Mouse (Mus musculus) embryonic facial prominence, embryonic 10.5 days (tissue): ENCODE results near the gene Gm10643. TPM values are rescaled to one million over a fixed set of nuclear protein-coding genes. Genes with fewer than 3 reads are reported as not detected.
A peak's percentile ranks its signal among the peaks of the same experiment; 100 is the strongest.

Experiments
- DNase-seq: peaks from one replicate; pipeline ENCODE4 v3.0.0-alpha.2; 2017; ENCODE audit warnings: low spot score
- H3K27ac ChIP-seq: fragments of 300-500 bp; sonication (generic); replicated peaks from 2 replicates; pipeline ENCODE4 v1.5.1; 2016; ENCODE audit warnings: mild to moderate bottlenecking
- H3K27me3 ChIP-seq: fragments of 300-500 bp; sonication (generic); replicated peaks from 2 replicates; pipeline ENCODE4 v1.6.1; 2016; ENCODE audit warnings: low read depth, mild to moderate bottlenecking; ENCODE audit not compliant: poor library complexity, severe bottlenecking
- H3K36me3 ChIP-seq: fragments of 300-500 bp; sonication (generic); replicated peaks from 2 replicates; pipeline ENCODE4 v1.6.1; 2016; ENCODE audit warnings: mild to moderate bottlenecking, moderate library complexity
- H3K4me1 ChIP-seq: fragments of 300-500 bp; sonication (generic); 2 replicates; pipeline ENCODE4 v1.6.1; 2016
- H3K4me3 ChIP-seq: fragments of 300-500 bp; sonication (generic); 2 replicates; pipeline ENCODE4 v1.5.1; 2016; ENCODE audit warnings: mild to moderate bottlenecking, moderate library complexity
- H3K9me3 ChIP-seq: fragments of 300-500 bp; sonication (generic); 2 replicates; pipeline ENCODE4 v1.6.1; 2016; ENCODE audit warnings: mild to moderate bottlenecking
- WGBS: fragments of 180-500 bp; shearing (Covaris S2); methylation state at CpG from one replicate; pipeline ENCODE4 v1.1.7; 2016; 5-methylcytosine and 5-hydroxymethylcytosine counted together
- polyA plus RNA-seq: library from polyadenylated mRNA; unstranded; fragments of >200 nt; fragmentation: Nextera tagmentation; extraction: Ambion mirVana; gene quantifications from 2 replicates; pipeline ENCODE4 v1.2.1, GENCODE M21; 2016

Gm10643 gene
- polyA plus RNA-seq, result 1.1 and 1.4 TPM in 2 replicates

DNA sequence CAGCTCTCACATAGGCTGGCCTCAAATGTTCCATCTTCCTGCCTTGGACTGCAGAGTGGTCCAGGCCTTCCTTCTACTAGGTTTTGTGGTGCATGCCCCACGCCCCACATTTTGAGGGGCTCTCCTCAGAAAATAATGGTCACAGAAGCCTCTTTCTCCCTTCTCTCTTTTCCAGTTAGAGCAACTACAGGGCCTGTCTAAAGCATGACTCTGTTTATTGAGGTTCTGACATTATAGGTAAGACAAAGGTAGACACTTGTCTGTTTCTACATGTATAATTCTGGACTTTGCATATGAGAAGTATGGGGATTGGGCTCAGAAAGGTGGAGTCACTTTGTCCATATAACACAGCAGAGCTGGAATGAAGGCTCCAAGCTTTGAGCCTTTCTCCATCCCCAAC is at the start of gene Gm10643:
TSS of gene Gm10643 (minus strand) at position 101 of the 400 bp plus-strand sequence.
- H3K27me3 ChIP-seq, result no peaks in the 10 kb centered on the region
- peak within 1 kb of the TSS; percentile 92 for H3K4me3 ChIP-seq
- 89% methylated on average over 1 of the region's 1 CpGs for WGBS
- no peak for DNase-seq
- H3K4me1 ChIP-seq, result peaks cover 33% of the 10 kb centered on the region
- no peaks in the 10 kb centered on the region for H3K9me3 ChIP-seq
- no peaks in the 10 kb centered on the region for H3K36me3 ChIP-seq
- peak within 1 kb of the TSS; percentile 97 for H3K27ac ChIP-seq

DNA sequence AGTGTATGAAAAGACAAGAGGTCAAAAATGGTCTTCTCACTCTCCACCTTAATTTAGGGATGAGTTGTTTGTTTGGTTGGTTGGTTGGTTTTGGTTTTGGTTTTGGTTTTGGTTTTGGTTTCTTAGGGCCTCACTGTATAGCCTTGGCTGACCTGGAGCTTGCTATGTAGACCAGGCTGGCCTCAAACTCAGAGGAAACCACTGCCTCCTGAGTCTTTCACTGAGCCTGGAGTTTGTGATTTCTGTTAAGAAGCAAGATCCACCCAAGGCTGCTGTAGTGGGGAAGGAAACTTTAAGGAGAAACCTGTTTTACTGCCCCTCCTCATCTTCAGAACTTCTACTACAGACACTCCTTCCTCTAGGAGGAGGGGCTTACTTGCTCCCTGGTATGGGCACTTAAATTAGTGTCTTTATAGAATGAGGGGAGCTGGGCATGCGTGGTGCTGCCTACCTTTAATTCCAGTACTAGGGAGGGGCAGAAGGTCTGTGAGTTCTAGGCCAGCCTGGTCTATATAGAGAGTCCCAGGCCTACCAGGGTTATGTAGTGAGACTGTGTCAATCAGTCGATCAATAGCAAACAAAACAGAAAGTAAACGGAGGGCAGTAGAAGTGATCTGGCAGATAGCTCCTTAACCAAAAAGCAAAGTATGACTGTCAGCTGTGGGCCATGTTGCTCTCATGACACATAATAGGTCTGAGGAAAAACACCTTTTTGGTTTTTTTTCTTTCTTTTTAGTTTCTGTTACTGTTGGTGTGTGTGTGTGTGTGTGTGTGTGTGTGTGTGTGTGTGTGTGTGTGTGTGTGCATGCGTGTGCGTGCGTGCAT is 41.5 kb upstream of the Gm10643 start:
- DNase-seq, result no peak
- H3K4me1 ChIP-seq, result peaks cover 38% of the 10 kb centered on the region
- no peaks in the 10 kb centered on the region for H3K27me3 ChIP-seq
- H3K9me3 ChIP-seq, result no peaks in the 10 kb centered on the region
- peaks cover 16% of the 10 kb centered on the region for H3K36me3 ChIP-seq
- H3K4me3 ChIP-seq, result no peak overlapping the region
- WGBS, result 89% methylated on average over 6 of the region's 6 CpGs
- no peak overlapping the region for H3K27ac ChIP-seq

DNA sequence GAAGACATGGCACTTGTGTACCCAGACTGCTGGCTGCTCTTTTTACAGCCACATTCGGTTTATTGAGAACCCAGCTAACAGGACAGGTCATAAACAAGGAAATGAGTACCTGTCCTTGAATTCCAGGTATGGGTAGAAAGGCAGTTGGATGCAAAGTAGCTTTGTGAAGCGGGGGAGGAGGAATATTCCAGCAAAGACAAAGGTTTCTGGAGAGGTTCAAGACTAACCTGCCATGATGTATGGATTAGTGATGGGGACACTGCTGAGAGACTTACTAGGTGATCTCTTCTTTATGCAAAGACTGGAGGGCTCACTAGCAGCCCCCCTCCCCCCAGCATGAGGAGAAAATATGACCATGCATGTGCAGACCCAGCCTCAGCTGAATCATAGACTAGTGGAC is 40.7 kb upstream of the Gm10643 start:
- no peaks in the 10 kb centered on the region for H3K27me3 ChIP-seq
- H3K27ac ChIP-seq, result peak overlapping the region; percentile 100; the same call in 1 of the 2 replicates
- no peak for DNase-seq
- peaks cover 38% of the 10 kb centered on the region for H3K4me1 ChIP-seq
- H3K36me3 ChIP-seq, result peaks cover 24% of the 10 kb centered on the region
- peak overlapping the region; percentile 86; the same call in 1 of the 2 replicates for H3K4me3 ChIP-seq
- 88% methylated on average over 2 of the region's 2 CpGs for WGBS
- H3K9me3 ChIP-seq, result no peaks in the 10 kb centered on the region

DNA sequence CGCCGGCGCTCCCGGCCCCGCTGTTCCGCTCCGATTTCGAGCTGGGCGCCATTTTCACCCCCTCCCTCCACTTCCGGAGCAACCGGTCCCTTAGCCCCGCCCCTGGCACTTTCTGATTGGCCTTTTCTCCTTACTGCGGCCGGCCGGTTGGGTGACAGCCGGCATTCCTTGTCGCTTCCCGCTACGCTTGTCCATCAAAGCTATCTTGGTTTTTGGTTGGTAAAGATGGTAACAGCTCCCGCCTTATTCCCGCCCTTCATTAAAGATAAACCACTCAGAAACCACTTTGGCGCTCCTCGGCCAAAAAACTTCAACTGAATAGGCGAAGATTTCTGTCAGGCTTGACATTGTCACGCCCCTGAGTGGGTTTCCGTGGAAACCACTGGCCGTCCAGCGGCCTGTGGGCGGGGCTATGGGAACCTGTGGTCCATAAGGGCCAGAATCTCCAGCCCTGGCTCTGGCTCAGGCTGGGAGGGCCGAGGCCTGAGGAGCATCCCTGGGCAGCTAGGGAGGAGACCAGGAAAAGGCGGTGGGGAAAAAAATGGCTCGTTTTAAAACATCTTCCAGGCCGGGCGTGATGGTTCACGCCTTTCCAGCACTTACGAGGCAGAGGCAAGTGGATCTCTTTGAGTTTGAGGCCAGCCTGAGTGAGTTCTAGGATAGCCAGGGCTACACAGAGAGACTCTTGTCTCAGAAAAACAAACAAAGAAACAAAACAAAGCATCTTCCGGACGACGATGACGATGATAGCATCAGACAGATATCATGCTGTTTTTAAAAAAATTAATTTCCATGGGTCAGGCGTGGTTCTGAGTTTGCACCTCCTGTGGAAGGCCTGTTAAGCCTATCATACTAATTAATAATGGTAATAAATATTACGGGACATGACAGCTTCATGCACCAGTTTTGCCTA is 40.0 kb upstream of the Gm10643 start, which contains the start of gene Dcaf15:
TSS of gene Dcaf15 (minus strand) at position 72 of the 913 bp plus-strand sequence.
- 7% methylated on average over 42 of the region's 42 CpGs for WGBS
- Histone ChIP-seq H3K4me1 (peaks cover 38% of the 10 kb centered on the region), H3K27me3 (no peaks in the 10 kb centered on the region), H3K9me3 (no peaks in the 10 kb centered on the region), H3K36me3 (peaks cover 31% of the 10 kb centered on the region), H3K4me3 (peak within 1 kb of the TSS; percentile 86), H3K27ac (peak within 1 kb of the TSS; percentile 100)
- DNase-seq, result peak; percentile 98

DNA sequence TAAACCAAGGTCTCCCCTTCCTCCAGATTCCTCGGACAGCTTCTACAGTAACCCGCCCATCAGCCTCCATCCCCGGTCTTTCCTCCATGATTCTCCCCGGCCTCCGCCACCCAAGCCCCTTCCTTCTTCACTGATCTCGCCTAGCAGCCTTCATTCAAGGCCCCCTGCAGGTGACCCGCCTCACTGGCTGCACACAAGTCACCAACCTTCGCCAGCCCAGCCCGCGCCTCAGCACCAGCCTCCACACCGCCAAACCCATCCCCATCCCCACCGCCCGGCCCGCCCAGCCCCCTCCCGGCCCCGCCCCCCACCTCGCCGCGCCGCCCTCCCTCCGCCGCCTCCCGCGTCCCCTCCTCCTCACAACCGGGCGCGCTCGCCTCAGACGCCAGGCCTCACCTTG is 39.3 kb upstream of the Gm10643 start:
- no peaks in the 10 kb centered on the region for H3K27me3 ChIP-seq
- no peaks in the 10 kb centered on the region for H3K9me3 ChIP-seq
- peaks cover 38% of the 10 kb centered on the region for H3K36me3 ChIP-seq
- peaks cover 38% of the 10 kb centered on the region for H3K4me1 ChIP-seq
- H3K27ac ChIP-seq, result peak overlapping the region; percentile 100
- H3K4me3 ChIP-seq, result peak overlapping the region; percentile 86
- peak; percentile 92 for DNase-seq
- WGBS, result 1% methylated on average over 28 of the region's 29 CpGs

DNA sequence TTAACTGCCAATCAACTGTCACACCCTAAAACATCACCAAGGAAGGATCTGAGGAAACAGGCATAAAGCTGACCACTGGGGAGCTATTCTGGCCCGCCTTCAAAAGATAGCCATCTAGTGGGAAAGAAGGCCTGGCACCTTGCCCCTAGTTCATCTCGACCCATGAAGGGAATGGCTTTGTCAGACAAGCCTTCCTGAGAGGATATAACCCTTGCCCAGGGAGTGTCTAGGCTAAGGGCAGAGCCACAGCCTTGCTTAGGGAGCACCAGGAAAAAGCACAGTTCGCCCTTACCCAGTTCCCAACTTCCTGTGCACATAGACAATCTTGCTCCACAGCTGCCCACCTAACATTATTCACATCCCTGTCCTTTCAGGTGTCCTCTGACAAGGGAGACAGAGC is 38.7 kb upstream of the Gm10643 start:
- peak overlapping the region; percentile 100 for H3K27ac ChIP-seq
- H3K4me1 ChIP-seq, result peaks cover 38% of the 10 kb centered on the region
- no peak for DNase-seq
- 70% methylated on average over 3 of the region's 3 CpGs for WGBS
- no peaks in the 10 kb centered on the region for H3K9me3 ChIP-seq
- H3K27me3 ChIP-seq, result no peaks in the 10 kb centered on the region
- H3K36me3 ChIP-seq, result peaks cover 44% of the 10 kb centered on the region
- peak overlapping the region; percentile 86 for H3K4me3 ChIP-seq

DNA sequence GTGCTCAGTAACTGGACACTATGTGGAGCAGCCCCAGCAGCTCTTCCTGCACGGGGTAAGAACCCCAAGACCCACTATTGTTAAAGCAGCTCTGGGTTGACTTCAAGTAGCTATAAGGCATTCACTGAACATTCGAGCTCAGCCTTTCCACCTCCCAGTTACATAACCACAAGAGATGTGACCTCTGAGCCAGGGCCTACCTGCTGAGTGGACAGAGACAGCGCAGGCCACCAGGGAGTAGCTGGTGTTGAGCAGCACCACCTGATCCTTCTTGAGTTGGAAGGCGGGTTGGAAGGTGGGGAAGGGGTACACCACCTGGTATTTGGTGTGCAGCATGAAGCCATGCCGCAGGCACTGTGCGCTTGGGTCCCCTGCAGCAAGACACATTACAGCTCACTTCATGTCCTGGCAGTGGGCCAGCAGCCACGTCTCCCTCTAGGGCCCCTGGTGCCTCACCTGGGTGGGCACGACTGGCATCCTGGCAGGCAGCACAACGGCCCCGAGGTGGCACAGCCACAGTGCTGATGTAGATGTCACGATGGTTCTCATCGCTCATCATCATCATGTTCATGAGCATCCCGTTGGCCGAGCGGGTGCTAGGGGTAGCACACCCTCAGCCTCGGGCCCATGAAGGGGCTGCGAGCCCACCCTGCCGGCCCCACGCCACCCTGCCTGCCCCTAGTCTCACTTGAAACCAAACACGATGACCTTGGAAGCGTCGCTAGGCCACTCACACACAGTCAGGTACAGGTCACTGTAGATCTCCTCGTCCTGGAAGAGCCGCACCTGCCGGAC is 36.7 kb upstream of the Gm10643 start:
- Histone ChIP-seq H3K27me3 (no peaks in the 10 kb centered on the region), H3K27ac (no peak overlapping the region), H3K9me3 (no peaks in the 10 kb centered on the region), H3K4me3 (no peak overlapping the region), H3K36me3 (peaks cover 64% of the 10 kb centered on the region), H3K4me1 (peaks cover 38% of the 10 kb centered on the region)
- DNase-seq, result no peak
- 94% methylated on average over 25 of the region's 25 CpGs for WGBS

DNA sequence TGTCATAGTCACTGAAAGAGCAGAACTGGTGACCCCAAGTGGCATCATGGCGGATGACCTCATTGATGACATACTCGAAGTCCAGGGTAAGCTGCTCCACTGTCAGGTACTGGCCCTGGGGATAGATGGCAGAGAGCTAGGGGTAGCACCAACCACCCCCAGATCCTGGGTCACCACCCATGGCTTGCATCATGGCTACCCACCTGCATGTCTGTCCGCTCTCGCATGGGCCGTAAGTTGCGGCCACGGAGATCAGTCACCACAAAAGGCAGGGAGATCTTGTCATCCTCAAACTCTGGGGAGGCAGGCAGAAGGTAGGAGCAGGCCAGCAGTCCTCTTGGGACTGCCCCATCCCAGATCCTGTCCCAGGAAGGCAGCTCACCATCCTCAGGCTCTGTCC is 33.4 kb upstream of the Gm10643 start:
- WGBS, result 92% methylated on average over 7 of the region's 7 CpGs
- peaks cover 97% of the 10 kb centered on the region for H3K36me3 ChIP-seq

DNA sequence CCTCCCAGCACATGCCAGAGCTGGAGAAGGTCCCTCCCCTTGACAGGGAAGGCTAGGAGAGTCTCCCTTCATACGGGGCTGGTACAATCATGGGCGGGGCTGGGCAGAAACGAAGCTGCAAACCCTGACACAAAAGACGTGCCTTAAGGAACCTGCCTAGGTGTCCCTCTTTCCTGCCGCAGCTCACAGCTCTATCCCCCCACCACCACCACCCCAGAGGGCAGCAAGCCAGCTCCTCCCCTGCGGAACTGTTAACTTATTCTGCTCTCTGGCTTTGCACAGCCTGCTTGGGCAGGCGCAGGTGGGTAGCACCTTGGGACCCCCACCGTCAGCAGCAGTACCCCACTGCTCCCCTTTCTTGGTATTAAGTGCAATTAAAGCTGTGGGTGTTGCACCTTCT is 31.1 kb upstream of the Gm10643 start:
- H3K36me3 ChIP-seq, result peaks cover 100% of the 10 kb centered on the region
- 72% methylated on average over 8 of the region's 8 CpGs for WGBS
- no peak for DNase-seq
- H3K4me1 ChIP-seq, result no peaks in the 10 kb centered on the region
- H3K4me3 ChIP-seq, result no peak overlapping the region
- no peak overlapping the region for H3K27ac ChIP-seq
- no peaks in the 10 kb centered on the region for H3K27me3 ChIP-seq
- no peaks in the 10 kb centered on the region for H3K9me3 ChIP-seq

More for the DNA sequence above, 33.4 kb upstream of the Gm10643 start:
- Histone ChIP-seq H3K4me1 (peaks cover 18% of the 10 kb centered on the region), H3K4me3 (no peak overlapping the region), H3K27me3 (no peaks in the 10 kb centered on the region), H3K27ac (no peak overlapping the region), H3K9me3 (no peaks in the 10 kb centered on the region)
- DNase-seq, result no peak

DNA sequence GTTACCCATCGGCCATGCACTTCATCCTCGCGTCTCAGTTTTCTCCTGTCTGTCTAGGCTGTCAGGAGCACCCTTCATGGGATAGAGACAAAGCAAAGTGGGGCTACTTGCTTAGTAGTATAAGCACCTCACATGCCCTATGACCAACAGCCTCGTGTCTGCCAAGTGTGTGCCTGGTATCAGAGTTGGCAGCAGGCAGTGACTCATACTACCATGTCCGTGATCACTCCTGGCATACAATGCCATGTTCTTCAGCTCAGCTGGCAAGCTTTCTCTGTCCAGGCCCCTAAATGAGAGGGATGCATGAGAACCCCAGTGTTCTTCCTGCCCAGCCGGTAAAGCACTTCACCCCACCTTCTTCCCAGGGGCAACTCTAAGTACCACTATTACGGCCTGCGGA is 25.6 kb upstream of the Gm10643 start:
- no peak overlapping the region for H3K4me3 ChIP-seq
- H3K36me3 ChIP-seq, result peaks cover 99% of the 10 kb centered on the region
- H3K9me3 ChIP-seq, result no peaks in the 10 kb centered on the region
- no peak overlapping the region for H3K27ac ChIP-seq
- no peak for DNase-seq
- no peaks in the 10 kb centered on the region for H3K4me1 ChIP-seq
- H3K27me3 ChIP-seq, result no peaks in the 10 kb centered on the region
- WGBS, result 93% methylated on average over 8 of the region's 8 CpGs

DNA sequence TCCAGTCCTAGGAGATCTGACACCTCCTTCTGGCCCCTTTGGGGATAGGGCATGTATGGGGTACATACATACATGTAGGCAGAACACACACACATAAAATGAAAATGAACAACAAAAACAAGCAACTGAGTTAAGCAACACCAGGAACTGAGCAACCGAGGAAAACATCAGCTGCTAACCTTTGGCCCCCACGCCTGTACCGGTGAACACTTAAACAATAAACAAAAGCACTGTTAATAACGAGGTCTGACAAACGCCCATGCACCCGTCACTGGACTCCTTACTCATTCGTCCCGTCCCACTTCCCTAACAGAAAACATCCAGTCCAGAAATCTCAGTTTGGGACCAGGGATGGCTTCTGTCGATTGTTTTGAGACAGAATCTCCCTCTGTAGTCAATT is 24.3 kb upstream of the Gm10643 start:
- H3K4me1 ChIP-seq, result peaks cover 6% of the 10 kb centered on the region
- H3K9me3 ChIP-seq, result no peaks in the 10 kb centered on the region
- no peaks in the 10 kb centered on the region for H3K27me3 ChIP-seq
- no peak for DNase-seq
- 81% methylated on average over 9 of the region's 9 CpGs for WGBS
- no peak overlapping the region for H3K27ac ChIP-seq
- no peak overlapping the region for H3K4me3 ChIP-seq
- peaks cover 98% of the 10 kb centered on the region for H3K36me3 ChIP-seq

DNA sequence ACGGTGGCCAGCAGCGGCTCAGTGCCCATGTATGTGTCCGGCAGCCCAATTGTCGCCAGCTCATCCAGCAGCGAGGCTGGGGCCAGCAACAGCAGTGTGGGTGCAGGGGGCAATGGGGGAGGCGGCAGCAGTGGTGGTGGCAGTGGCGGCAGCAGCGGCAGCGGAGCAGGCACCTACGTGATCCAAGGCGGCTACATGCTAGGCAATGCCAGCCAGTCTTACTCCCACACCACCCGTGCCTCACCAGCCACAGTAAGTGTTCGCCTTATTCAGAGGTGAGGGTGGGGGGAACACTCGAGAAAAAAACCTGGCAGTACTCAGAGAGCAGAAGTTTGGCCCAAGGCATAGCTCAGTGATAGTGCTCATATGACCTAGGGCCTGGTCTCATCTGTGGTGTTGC is 22.9 kb upstream of the Gm10643 start:
- H3K36me3 ChIP-seq, result peaks cover 98% of the 10 kb centered on the region
- DNase-seq, result no peak
- no peaks in the 10 kb centered on the region for H3K27me3 ChIP-seq
- no peak overlapping the region for H3K4me3 ChIP-seq
- no peak overlapping the region for H3K27ac ChIP-seq
- no peaks in the 10 kb centered on the region for H3K9me3 ChIP-seq
- peaks cover 18% of the 10 kb centered on the region for H3K4me1 ChIP-seq
- 94% methylated on average over 14 of the region's 14 CpGs for WGBS
